Mouse (Mus musculus) C2C12 (cell line): Measurements from ENCODE around the gene Exd2.
"Not testable (repeated sequence)": the region's sequence is repeated elsewhere in the genome, so short reads cannot be mapped to it uniquely, and the experiment has no call there.

Experiments
- CEBPB ChIP-seq: IDR thresholded peaks from one replicate; pipeline ENCODE4 v1.6.1; 2011; ENCODE audit warnings: low read depth, mild to moderate bottlenecking, control low read depth, moderate library complexity
- CTCF ChIP-seq: IDR thresholded peaks from one replicate; pipeline ENCODE4 v1.5.1; 2011; ENCODE audit not compliant: control insufficient read depth, insufficient read depth, insufficient read length
- FOSL1 ChIP-seq: IDR thresholded peaks from one replicate; pipeline ENCODE4 v1.8.0; 2011; ENCODE audit warnings: mild to moderate bottlenecking, low read length; ENCODE audit not compliant: poor library complexity, insufficient read depth, severe bottlenecking
- MAX ChIP-seq: IDR thresholded peaks from one replicate; pipeline ENCODE4 v1.6.1; 2011; ENCODE audit warnings: mild to moderate bottlenecking, control low read depth
- MYOD1 ChIP-seq: IDR thresholded peaks from one replicate; pipeline ENCODE4 v1.6.1; 2011; ENCODE audit warnings: low read depth; ENCODE audit not compliant: control insufficient read depth, insufficient read length
- MYOG ChIP-seq: IDR thresholded peaks from one replicate; pipeline ENCODE4 v1.6.1; 2011; ENCODE audit not compliant: control insufficient read depth, insufficient read length; ENCODE audit errors: extremely low read depth
- USF1 ChIP-seq: IDR thresholded peaks from one replicate; pipeline ENCODE4 v1.6.1; 2011; ENCODE audit warnings: low read depth, mild to moderate bottlenecking, control low read depth, moderate library complexity

- not testable (repeated sequence) for TF ChIP-seq CTCF, MAX, MYOG, USF1, MYOD1, FOSL1, CEBPB
Observed at GRCm38 (mm10) chr12:80462292-80462896, 501 bp upstream of the Exd2 start.
